Mouse (Mus musculus): ENCODE measurements at regions not wholly inside any gene's neighbourhood (a gene's known extent, or its start where the extent isn't known, plus 50 kb on each side); places are given as distances from the start of the nearest gene placed in this dataset.

DNA sequence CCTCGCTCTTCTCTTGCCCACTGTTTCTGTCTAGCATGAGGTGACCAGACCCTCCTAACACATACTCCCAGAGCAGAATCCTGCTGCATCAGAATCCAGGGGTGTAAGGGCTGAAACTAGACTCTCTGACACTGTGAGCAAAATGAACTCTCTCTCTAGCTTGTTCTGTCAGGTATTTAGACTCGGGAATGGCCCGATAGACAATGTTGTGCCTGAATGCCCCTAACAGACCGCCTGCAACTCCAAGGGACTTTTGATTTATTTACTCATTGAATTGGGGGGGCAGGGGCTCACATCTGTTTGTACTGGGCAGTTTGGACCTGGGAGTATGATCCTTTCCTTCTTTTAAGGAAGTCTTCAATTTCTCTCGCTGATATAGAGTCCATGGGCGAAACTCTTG lies 469.3 kb upstream of the Trpc7 start:
- in situ Hi-C loops (cut with MboI, MseI) = no loop called here

DNA sequence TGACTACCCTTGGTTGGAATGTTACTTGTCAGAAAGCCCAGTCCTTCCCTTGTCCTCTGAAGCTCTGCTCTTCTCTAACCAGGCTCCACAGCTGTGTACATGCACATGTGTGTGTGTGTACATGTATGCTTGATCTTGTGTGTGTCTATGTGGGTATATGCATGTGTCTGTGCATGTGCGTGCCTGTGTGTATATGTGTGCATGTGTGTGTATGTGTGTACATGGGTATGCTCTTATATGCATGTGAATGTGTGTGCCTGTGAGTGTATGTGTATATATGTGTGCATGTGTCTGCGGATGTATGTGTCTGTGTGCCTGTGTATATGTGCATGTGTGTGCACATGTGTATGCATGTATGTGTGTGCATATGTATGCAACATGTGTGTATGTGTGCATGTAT lies 468.6 kb upstream of the Trpc7 start:
- in situ Hi-C loops (cut with MboI, MseI) = no loop called here

DNA sequence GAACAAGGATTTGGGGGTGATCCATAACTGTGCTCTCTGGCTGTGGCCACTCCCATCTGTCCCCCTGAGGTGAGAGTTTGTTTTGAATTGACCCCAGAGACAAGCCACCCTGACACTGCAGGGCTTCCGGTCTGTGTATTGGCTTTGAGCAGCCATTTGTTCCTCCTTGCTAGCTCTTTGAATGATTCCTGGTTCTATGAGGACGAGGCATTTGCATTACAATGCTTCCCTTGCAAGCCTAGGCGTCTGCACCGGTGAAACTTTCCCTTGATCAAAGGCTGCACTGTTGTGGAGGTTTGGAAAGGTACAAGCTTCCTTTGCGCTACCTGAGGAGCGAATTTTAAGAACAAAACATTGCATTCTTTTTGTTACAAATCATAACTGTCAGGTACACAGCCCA lies 466.8 kb upstream of the Trpc7 start:
- in situ Hi-C loops (cut with MboI, MseI) = no loop called here

DNA sequence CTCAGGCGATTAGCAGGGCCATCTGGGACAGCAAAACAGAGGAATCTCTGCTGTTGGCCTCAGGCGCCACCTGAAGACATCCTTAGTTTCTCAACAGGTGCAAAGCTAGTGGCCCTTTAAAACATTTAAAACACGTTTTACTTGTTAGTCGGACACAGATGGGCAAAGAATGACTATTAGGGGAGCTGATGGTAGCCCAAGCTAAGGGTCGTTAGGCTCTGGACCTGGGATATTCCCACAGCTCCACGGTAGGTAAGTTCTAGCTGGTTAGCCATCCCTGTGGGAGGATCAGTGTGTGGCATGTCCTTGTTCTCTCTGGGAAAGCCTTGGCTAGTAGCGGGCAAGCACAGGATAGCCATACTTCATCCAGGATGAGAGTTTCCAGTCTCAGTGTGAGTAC lies 465.5 kb upstream of the Trpc7 start:
- in situ Hi-C loops (cut with MboI, MseI) = no loop called here

- in situ Hi-C loops (cut with MboI, MseI) = no loop called here
Observed at GRCm38 (mm10) chr13:57354606-57355005, 458.8 kb upstream of the Trpc7 start.

- in situ Hi-C loops (cut with MboI, MseI) = no loop called here
Observed at GRCm38 (mm10) chr13:57353976-57354375, 458.2 kb upstream of the Trpc7 start.

DNA sequence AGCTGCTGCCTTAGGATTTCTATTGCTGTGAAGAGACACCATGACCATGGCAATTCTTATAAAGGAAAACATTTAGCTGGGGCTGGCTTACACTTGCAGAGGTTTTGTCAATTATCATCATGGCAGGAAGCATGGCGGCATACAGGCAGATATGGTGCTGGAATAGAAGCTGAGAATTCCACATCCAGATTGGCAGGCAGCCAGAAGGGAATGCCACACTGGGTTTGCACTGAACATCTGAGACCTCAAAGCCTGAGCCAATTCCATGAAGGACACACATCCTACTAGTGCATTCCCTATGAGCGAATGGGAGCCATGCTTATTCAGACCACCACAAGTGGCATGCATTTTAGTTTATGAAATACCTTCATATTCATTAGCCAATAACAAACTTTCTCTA lies 455.0 kb upstream of the Trpc7 start:
- in situ Hi-C loops (cut with MboI, MseI) = no loop called here

DNA sequence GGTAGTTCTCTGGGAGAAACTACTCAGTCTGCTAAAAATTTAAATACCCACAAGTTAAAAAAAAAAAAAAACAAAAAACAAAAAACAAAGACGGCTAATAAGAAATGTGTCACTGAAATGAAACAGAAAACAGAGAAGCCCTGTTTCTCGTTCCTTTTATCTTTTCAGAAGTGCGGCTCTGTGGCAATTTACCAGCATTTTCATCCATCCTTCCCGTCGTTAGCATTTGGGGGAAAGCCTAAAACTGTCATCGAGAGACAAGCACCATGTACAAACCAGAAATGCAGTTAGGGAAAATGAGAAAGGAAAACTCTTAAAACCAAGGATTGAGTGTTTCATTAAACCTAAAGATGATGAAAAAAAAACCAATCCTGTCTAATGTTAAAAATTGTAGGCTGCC lies 442.9 kb upstream of the Trpc7 start:
- in situ Hi-C loops (cut with MboI, MseI) = no loop called here

GRCm38 (mm10) chr13:57336596-57336995 lies 440.8 kb upstream of the Trpc7 start:
- in situ Hi-C loops (cut with MboI, MseI) = no loop called here

GRCm38 (mm10) chr13:57332976-57333375 lies 437.2 kb upstream of the Trpc7 start:
- in situ Hi-C loops (cut with MboI, MseI) = no loop called here

GRCm38 (mm10) chr13:57331868-57332267 lies 436.1 kb upstream of the Trpc7 start:
- in situ Hi-C loops (cut with MboI, MseI) = no loop called here

DNA sequence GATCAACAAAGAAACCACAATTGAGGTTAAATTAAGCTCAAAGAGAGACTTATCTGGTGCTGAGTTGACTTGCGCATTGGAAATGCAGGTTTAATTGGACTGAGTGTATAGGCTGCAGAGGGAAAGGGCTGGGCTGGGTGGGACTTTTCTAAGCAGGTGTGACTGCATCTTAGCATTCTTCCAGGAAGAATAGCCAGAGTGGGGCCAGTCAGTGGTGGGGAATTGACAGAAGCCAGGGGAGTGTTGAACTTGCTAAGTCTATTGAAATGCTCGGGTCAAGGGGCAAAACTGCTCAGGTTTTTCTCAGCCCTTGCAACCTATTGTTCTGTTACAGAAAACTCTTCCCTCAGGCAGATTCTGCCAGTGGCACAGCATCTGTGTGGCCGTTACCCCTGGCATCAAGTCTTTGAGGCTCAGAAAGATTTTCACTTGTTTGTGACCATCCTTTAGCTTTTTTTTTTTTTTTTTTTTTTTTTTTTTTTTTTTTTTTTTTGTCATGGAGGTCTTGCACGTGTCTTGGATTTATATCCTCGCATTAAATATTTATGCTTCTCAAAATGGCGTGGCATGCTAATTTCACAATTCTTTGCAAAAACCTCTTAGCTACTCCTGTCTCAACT lies 429.6 kb upstream of the Trpc7 start:
- in situ Hi-C loops (cut with MboI, MseI) = no loop called here

DNA sequence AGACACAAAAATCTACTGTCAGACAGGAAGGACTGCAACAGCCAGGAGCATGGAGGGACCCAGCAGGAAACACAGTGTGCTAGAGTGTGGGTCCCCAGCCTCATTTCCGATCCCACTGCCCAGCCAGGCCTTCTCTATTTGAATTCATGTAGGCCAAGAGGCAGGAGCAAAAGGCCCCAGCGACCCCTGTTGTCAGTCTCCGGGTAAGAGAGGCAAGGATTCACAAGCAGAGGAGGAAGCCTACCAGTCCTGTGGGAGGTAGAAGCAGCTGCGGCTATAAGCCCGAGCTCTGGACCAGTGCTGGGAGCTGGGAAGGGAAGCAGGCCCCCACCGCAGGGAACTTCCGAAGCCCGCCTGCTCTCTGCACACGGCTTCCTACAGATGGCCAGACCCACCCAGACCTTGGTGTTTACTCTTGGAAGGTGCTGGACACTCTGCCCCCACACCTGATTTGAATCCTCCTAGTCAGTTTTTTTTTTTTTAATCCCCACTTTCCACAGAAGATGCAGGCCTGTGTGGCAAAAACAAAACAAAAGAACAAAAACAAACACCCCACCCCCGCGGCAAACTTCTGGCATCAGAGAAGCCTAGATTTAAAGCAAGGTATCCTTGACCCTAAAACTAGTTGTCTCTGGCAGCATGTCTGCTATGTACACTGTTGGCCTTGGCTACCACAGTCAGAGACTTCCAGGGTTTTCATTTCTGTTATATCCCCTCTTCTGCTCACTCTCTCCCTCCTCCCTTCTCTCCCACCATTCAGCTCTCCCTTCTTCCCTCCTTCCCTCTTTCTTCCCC lies 420.6 kb upstream of the Trpc7 start:
- in situ Hi-C loops (cut with MboI, MseI) = no loop called here

- in situ Hi-C loops (cut with MboI, MseI) = no loop called here
Observed at GRCm38 (mm10) chr13:57314512-57314911, 418.7 kb upstream of the Trpc7 start.

- in situ Hi-C loops (cut with MboI, MseI) = no loop called here
Observed at GRCm38 (mm10) chr13:57313731-57314130, 417.9 kb upstream of the Trpc7 start.

DNA sequence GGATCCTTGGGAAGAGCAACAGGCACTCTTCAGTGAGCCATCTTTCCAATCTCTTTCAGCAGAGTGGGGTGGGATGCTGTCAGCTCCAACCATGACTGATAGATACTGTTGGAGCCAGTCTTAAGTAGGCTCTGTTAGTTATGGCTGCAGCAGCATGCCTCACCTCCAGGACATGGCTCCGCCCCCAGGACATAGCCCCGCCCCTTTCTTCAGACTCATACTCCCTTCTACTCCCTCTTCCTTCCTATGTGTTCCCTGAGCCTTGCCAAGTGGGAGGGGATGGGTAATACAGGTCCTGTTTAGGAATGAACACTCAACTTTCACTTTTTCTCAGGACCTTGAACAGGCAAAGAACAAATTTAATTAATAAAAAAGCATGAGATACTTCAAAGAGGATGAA lies 415.4 kb upstream of the Trpc7 start:
- in situ Hi-C loops (cut with MboI, MseI) = no loop called here

GRCm38 (mm10) chr13:57309618-57310017 lies 413.8 kb upstream of the Trpc7 start:
- in situ Hi-C loops (cut with MboI, MseI) = no loop called here

DNA sequence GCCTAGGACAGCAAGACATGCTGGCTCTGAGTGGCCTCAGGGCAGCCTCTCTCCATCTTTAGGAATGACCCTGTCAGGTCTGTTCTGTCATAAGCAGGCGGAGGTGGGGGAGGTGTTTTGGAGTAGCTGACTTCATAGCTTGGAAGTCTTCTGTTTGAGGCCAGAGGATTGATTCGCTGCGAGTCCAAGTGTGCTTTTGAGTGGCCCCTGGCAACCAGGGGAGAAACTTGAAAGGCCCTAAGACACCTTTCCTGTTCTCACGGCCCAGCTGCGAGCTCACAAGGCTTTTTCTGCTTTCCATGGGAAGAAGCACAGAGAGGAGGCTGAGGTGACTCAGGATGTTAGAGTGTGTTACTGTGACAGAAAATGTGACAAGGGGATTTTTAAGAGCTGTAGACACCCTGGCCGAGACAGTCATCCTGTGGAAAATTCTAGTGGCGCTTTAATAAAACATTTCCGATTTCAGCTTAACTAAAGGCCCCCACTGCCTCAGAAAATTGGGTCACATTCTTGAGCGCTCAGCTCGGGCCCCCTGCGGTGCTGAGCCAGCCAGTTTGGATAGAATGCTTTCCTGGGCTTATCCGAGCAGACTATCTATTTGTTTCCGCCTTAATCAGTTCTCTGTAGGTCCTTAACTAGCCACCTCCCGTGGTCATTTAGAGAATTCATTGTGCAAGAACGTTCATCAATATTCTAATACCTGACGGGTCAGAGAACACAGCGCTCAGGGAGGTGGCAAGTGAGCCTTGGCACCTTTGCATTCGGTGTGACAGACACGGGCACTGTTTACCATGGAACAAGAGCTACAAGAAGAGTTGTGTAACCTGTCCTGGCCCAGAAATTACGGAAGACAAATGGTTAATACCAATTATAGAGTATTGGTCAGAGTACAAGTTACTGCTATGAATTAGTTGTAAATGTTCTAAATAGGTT lies 412.4 kb upstream of the Trpc7 start:
- in situ Hi-C loops (cut with MboI, MseI) = no loop called here

- in situ Hi-C loops (cut with MboI, MseI) = no loop called here
Observed at GRCm38 (mm10) chr13:57305586-57305985, 409.8 kb upstream of the Trpc7 start.

GRCm38 (mm10) chr13:57303805-57304204 lies 408.0 kb upstream of the Trpc7 start:
- in situ Hi-C loops (cut with MboI, MseI) = no loop called here

- in situ Hi-C loops (cut with MboI, MseI) = no loop called here
Observed at GRCm38 (mm10) chr13:57291737-57292490, 396.1 kb upstream of the Trpc7 start.

DNA sequence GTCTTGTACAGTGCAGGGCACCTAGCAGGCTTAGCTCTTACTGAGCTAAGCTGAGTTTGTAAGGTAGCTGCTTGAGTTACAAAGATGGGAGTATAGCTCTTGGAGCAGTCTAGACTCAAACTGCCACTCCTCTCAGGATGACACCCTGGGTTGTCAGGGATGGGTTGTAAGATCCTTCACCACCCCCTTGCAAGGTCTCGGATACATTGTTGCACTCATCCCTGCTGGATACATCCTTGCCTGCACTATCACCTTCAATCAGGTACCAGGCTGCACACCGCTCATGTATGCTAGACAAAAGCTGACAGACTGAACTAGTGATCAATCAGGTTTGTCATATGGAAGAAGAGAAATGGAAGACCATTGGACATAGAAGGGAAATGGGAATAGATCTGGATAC lies 390.4 kb upstream of the Trpc7 start:
- in situ Hi-C loops (cut with MboI, MseI) = no loop called here
